Mouse (Mus musculus): ENCODE results near the gene Tcf25.
A peak's percentile ranks its signal among the peaks of the same experiment; 100 is the strongest.

Tcf25 gene

GRCm38 (mm10) chr8:123349073-123349472 lies 24.5 kb upstream of the Tcf25 start:
- DNase-seq (ENCODE audit: low spot score) = no peak

- no peak for DNase-seq (ENCODE audit: low spot score)
Observed at GRCm38 (mm10) chr8:123352118-123352517, 21.4 kb upstream of the Tcf25 start.

DNA sequence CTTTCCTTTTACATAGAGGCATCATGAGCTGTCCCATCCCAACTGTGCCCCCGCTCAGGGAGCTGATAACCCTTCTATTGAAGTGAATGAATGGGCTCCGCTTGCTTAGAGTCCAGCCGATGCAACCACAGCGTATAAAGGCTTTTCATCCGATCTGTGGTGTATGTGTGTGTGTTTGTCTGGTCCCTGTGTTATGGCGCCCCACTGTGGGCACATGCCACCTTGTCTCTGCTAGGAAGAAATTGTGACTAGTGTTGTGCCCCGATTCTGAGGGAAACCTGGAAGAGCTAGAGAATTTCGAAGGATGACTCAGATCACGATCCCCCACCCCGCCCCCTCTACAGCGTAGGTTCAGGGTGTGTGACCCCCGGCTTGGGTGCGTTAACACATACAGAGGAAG lies 20.8 kb upstream of the Tcf25 start:
- peak; percentile 57 for DNase-seq (ENCODE audit: low spot score)

DNA sequence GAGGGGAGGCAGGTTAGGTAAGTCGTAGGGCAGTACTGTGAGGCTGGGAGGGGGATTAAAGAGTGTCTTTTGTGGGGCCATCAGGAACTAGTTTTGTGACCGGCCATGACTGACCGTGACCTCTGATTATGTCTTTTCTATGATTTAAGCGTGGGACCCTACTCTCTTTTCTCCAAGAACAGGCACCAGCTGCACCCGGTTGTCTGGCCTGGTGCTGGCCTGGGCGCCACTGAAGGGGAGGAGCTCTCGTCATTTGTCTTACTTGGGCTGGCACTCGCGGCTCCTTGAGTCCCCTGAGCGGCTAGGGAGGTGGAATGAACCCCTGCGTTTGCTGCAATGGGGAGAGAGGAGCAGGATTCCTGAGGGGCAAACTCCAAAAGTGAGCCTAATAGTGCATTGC lies 20.3 kb upstream of the Tcf25 start:
- no peak for DNase-seq (ENCODE audit: low spot score)

DNA sequence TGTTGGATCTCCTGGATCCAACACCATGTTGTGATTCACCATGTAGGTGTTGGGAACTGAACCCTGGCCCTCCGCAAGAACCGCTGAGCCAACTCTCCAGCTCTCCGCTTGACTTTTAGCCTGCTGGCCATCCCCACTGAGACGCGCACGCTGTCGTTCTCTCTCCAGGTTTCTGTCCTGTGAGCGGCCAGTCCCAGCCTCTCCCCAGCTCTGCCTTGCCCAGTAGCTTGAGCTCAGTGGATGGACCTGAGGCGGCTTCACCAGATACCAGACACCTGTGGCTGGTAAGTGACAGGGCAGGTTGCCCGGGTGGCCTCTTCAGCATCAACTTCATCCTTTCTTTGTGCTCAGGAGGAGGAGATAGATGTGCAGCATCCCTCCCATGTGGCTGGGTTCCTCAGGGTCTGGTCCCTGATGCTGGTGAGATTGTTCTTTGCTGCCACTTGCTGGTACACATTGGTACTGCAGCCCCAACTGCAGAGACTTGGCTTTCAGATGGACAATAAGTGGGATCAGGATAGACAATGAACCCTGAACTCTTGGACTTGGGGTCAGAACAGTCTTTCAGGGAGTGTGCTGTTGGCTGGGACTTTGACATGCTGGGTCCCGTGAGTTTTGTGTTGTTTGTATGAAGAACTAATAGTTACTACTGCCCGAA lies 12.3 kb upstream of the Tcf25 start:
- DNase-seq (ENCODE audit: low spot score) = peak; percentile 67

- DNase-seq (ENCODE audit: low spot score) = peak; percentile 93
Observed at GRCm38 (mm10) chr8:123374239-123374578, 656 bp downstream of the Tcf25 start.

DNA sequence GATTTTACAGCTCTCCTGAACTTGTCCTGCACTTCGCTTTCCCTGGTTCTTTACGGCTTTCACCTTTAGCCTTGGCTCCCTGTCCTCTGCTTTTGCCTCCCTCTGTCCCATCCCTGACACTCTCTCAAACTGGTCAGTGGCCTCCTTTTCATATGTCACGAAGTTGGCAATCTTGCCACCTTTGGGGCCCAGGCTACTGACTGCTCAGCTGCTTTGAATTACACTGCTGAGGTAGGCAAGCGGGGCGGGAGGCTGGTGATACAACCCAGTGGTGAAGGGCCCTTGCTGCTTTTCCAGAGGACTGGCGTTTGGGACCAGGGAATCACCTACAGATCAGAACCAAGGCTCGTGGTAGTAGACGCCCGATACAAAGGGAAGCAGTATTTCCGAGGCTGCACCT lies 2.1 kb downstream of the Tcf25 start:
- DNase-seq (ENCODE audit: low spot score) = no peak

GRCm38 (mm10) chr8:123376106-123376505 lies 2.6 kb downstream of the Tcf25 start:
- no peak for DNase-seq (ENCODE audit: low spot score)

GRCm38 (mm10) chr8:123381711-123382110 lies 8.2 kb downstream of the Tcf25 start:
- no peak for DNase-seq (ENCODE audit: low spot score)

DNA sequence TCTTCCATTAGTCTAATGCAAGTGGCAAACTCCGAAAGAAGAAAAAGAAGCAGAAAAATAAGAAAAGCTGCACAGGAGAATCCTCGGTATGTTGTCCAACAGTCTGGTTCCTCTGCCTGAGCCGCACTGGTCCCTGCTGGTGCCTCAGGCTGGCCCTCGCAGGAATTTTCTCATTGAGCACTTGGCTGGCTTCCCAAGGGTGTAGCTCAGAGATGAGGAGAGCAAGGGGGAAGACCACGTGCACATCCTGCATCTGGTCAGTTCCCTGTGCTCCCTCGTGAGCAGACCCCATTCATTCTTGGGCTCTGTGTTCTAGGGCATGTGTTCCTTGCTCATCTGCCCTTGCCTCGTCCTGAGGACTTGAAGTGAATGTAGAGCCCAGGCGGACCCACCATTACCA lies 9.0 kb downstream of the Tcf25 start:
- no peak for DNase-seq (ENCODE audit: low spot score)

DNA sequence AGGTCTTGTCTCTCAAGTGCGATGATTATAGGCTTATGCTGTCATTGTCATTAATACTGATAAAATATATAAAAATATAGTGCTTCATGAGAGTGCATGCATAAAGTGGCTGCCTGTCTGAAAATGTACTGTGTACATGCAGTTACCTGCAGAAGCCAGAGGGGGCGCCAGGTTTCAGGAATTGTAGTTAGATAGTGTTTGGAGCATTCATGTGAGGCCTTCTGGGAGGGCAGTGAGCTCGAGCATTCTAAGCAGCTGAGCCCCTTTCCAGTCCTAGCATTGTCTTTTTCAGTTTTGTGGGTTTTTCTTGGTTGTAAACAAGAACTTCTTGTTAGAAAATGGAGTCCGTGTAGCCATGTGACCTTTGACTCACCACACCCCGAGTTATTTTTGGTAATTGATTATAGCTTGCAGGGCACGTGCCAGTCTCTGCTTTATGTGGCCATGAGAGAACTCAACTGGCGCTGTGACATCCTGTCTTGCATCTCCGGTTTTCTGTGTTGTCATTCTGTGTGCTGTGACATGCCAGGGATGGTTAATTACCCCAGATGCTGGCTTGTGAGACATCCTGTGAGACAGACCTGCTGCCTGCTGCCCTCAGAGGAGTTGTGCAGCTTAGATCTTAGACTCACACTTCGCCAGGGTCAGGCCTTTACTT lies 11.5 kb downstream of the Tcf25 start:
- no peak for DNase-seq (ENCODE audit: low spot score)

DNA sequence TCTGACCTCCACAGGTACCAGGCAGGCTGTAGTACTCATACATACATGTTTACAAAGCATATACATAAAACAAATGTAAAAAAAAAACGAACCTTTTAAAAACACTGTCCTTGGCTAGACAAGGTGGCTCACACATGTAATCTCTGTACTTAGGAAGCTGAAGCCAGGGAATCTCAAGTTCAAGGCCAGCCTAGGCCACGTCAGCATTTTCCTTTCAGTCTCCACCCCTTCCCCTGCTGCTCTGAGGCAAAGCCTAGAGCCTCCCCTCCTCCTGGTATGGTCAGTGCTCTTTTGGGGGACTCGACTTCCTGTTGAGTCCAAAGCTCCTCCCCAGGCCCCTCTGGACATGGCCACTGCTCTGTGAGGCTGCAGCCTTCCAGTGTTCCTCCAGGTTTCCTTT lies 13.5 kb downstream of the Tcf25 start:
- no peak for DNase-seq (ENCODE audit: low spot score)

DNA sequence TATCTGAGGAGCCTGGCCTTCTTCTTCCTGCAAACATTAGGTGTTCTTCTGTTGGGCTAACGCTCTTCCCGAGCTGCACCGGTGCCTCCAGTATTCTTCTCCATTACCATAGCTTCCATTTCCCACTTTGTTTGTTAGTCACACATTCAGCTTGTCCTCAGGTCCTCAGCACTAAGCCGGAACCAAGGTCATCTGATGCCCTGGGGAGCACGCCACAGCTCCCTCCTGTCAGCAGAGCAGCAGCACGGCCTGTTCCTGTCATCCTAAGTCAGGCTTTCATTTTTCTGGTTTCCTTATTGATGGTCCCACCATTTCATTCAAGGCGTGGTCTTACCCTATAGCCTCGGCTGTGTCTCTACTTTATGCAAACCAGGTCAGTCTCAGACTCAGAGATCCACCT lies 14.2 kb downstream of the Tcf25 start:
- no peak for DNase-seq (ENCODE audit: low spot score)

DNA sequence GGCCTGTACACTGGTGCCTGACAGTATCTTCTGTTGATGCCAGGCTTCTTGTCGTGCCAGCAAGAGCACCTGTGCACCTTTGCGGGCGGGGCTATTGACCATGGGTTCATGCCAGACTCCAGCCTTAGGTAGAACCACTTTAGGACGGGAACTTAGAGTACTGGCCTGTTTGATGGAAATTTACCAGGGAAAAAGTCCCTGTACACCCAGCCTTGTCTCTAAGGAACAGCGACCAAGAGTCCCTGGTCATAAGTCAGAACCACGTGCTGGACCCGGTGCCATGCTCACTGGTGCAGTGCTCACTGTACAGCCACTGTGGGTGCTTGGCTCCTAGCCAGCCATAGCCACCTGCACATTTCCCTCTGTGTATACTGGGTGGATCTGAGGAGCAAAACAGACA lies 15.5 kb downstream of the Tcf25 start:
- DNase-seq (ENCODE audit: low spot score) = no peak

DNA sequence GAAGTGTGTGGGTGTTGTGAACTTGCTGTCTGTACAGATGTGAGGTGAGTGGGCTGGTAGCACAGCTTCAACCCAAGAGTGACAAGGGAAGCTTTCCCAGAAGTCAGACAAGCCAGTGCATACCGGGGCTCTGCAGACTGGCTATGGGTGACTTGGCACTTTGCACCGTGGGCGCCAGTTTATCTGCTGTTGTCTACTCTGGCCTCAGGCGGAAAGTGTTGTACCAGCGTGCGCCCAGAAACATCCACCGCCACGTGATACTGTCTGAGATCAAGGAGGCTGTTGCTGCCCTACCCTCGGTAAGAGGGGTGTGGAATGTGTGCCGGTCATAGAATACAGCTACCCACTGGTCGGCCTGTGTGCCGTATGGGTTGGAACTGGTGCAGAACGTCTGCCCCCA lies 24.8 kb downstream of the Tcf25 start:
- DNase-seq (ENCODE audit: low spot score) = no peak

GRCm38 (mm10) chr8:123401936-123402335 lies 28.4 kb downstream of the Tcf25 start:
- no peak for DNase-seq (ENCODE audit: low spot score)

DNA sequence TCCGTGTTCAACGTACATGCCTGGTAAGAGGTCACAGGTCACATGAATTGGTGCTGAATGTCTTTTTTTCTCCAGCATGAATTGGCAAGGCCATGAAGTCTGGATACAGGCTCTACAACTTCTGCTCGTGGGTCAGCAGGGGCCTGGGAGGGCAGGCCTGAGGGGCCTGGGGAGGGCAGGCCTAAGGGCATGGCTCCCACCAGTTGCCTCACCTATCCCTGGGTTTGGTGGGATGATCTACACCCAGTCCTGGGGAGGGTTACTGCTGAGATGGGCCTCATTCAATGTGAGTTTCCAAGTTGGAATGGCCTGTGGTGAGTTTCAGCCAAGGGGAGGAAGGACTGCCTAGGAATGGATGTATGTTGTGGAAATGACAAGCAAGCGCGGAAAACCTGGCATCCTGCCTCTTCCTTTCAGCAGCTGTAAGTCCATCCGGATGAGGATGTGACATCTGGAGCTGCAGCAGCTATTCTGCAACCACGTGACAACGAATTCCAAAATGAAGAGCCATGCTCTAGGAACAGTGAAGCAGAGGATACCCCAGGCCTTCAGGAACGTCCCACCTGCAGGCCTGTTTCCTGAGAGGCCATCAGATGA lies 29.3 kb downstream of the Tcf25 start:
- no peak for DNase-seq (ENCODE audit: low spot score)

DNA sequence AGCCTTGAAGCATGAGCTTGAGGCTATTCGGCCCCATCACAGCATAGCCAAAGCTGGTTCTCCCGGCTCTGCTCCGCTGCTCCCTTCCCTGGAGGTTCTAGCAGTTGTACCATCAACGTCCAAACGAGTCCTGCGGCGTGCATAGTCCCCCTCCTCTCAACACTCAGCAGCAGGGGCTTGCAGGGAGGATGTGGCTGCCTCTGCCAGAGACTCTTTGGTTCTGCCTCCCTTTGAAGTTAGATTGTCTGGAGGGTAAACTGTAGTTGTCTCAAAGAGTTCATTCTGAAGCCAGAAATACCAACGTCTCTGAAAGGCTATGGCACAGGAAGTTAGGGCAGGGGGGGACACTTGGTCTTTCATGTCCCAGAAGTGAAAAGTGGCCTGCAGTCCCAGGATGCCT lies 31.0 kb downstream of the Tcf25 start:
- no peak for DNase-seq (ENCODE audit: low spot score)

GRCm38 (mm10) chr8:123406786-123407185 lies 33.2 kb downstream of the Tcf25 start, which contains the start of gene Mc1r:
Gene Mc1r, plus strand, starts transcription at chr8:123407107.
- peak; percentile 54 for DNase-seq (ENCODE audit: low spot score)

- no peak for DNase-seq (ENCODE audit: low spot score)
Observed at GRCm38 (mm10) chr8:123407612-123408011, 34.1 kb downstream of the Tcf25 start.

DNA sequence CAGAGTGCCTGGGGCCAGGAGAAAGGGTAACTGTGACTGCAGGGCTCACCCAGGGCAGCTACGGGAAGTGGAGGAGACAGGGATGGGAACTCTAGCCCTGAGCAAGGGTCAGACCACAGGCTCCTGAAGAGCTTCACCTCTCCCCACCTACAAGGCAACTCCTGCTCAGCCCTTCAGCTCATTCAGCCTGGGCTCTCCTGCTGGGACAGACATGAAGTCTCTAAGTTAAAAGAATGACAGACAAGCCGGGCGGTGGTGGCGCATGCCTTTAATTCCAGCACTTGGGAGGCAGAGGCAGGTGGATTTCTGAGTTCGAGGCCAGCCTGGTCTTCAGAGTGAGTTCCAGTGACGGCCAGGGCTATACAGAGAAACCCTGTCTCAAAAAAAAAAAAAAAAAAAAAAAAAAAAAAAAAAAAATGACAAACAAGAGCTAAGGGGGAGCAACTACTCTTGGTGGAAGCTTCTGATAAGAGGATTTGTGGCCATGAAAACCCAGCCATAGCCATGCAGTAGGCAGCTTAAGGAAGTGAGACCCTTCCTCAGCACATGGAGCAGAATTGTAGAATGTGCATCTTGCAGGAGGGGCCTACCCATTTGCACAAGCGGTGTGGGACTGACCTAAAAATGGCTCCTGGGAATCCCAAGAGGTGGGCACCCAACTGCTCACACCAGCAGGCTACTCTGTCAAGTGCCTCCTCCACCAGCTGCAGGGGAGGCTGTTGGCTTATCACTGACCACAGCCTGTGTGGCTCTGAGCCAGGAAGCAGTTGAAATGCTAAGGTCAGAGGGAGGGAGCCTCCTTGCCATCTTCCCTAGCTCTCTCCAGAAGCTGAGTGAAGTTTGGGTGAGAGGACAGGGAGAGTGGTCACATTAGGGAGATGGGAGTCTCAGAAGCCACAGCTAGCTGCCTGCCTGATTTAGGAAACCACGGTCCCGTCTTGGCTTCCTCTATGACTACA lies 35.3 kb downstream of the Tcf25 start:
- DNase-seq (ENCODE audit: low spot score) = peak; percentile 55

GRCm38 (mm10) chr8:123410049-123410587 lies 36.6 kb downstream of the Tcf25 start:
- DNase-seq (ENCODE audit: low spot score) = no peak

Measured in ovary, postnatal 36 days (tissue).